Mouse (Mus musculus) spleen, adult 2 months (tissue): ENCODE data around the gene Abcc2. TPM values are rescaled to one million over a fixed set of nuclear protein-coding genes. Genes with fewer than 3 reads are reported as not detected.

Experiments
- DNase-seq, 2 experiments: peaks; one replicate each; pipeline versions ENCODE4 v3.0.0 to v3.0.0-alpha.2; 2012 to 2021; ENCODE audit warnings: low spot score in 2 of 2, low read depth in 1 of 2
- H3K27ac ChIP-seq: fragments of 200-500 bp; 2 replicates; pipeline ENCODE4 v1.5.1; 2012; ENCODE audit warnings: low read length, inconsistent platforms; ENCODE audit not compliant: insufficient read depth
- H3K27me3 ChIP-seq: fragments of 200-500 bp; 2 replicates; pipeline ENCODE4 v1.6.1; 2012; ENCODE audit warnings: mild to moderate bottlenecking, moderate library complexity, low read length, inconsistent platforms; ENCODE audit not compliant: control insufficient read depth, insufficient read depth
- H3K36me3 ChIP-seq: fragments of 200-500 bp; 2 replicates; pipeline ENCODE4 v1.6.1; 2012; ENCODE audit warnings: mild to moderate bottlenecking, low read length, inconsistent platforms; ENCODE audit not compliant: control insufficient read depth, insufficient read depth
- H3K4me1 ChIP-seq: fragments of 200-500 bp; 2 replicates; pipeline ENCODE4 v1.6.1; 2011; ENCODE audit warnings: inconsistent platforms; ENCODE audit not compliant: control insufficient read depth, insufficient read depth, insufficient read length
- H3K4me3 ChIP-seq: fragments of 200-500 bp; 2 replicates; pipeline ENCODE4 v1.5.1; 2011; ENCODE audit warnings: mild to moderate bottlenecking, inconsistent platforms; ENCODE audit not compliant: insufficient read depth, insufficient read length; ENCODE audit errors: extremely low read depth
- CTCF ChIP-seq: fragments of 200-500 bp; IDR thresholded peaks from 2 replicates; pipeline ENCODE4 v1.5.1; 2011; ENCODE audit warnings: mild to moderate bottlenecking, inconsistent platforms; ENCODE audit not compliant: insufficient read depth, insufficient read length, insufficient replicate concordance; ENCODE audit errors: extremely low read depth
- POLR2A ChIP-seq: fragments of 200-500 bp; IDR thresholded peaks from 2 replicates; pipeline ENCODE4 v1.6.1; 2011; ENCODE audit warnings: low read depth, low read length, inconsistent platforms
- WGBS: fragments of 180-500 bp; shearing (Covaris S2); methylation state at CpG from one replicate; pipeline ENCODE4 v1.1.7; 2018; 5-methylcytosine and 5-hydroxymethylcytosine counted together
- polyA plus RNA-seq: library from polyadenylated mRNA; depleted of rRNA; stranded (reverse); fragments of >200 nt; gene quantifications from 2 replicates; pipeline ENCODE4 v1.2.3, GENCODE M21; 2012

Gene Abcc2
- polyA plus RNA-seq, 1 experiment: 0.14 TPM

DNA sequence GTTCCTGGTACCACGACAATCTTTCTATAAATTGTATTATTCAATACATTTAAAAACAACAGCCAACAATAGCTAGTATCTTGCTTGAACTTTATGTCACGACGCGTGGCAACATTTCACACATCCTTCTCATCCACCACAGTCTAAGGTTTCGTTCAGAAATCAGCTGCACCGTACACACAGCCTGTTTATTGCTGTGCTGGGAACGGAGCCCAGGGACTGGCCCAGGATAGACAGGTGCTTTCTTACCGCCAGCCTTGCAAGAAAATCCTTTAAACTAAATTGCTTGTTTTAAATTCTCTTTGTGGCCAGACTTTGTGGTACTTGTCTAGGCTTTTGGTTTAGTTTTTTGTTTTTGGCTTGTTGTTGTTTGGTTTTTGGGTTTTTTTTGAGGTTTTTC is 95.4 kb downstream of the Abcc2 start:
- H3K27ac ChIP-seq: no peak overlapping the region
- WGBS: 93% methylated on average over 8 of the region's 8 CpGs
- H3K36me3 ChIP-seq: peaks cover 1% of the 10 kb centered on the region; the same call in 1 of the 2 replicates
- peaks cover 7% of the 10 kb centered on the region; the same call in 1 of the 2 replicates for H3K27me3 ChIP-seq
- TF ChIP-seq POLR2A: no peak
- no peak for TF ChIP-seq CTCF
- no peak for DNase-seq
- H3K4me3 ChIP-seq: no peak overlapping the region
- H3K4me1 ChIP-seq: peaks cover 2% of the 10 kb centered on the region

DNA sequence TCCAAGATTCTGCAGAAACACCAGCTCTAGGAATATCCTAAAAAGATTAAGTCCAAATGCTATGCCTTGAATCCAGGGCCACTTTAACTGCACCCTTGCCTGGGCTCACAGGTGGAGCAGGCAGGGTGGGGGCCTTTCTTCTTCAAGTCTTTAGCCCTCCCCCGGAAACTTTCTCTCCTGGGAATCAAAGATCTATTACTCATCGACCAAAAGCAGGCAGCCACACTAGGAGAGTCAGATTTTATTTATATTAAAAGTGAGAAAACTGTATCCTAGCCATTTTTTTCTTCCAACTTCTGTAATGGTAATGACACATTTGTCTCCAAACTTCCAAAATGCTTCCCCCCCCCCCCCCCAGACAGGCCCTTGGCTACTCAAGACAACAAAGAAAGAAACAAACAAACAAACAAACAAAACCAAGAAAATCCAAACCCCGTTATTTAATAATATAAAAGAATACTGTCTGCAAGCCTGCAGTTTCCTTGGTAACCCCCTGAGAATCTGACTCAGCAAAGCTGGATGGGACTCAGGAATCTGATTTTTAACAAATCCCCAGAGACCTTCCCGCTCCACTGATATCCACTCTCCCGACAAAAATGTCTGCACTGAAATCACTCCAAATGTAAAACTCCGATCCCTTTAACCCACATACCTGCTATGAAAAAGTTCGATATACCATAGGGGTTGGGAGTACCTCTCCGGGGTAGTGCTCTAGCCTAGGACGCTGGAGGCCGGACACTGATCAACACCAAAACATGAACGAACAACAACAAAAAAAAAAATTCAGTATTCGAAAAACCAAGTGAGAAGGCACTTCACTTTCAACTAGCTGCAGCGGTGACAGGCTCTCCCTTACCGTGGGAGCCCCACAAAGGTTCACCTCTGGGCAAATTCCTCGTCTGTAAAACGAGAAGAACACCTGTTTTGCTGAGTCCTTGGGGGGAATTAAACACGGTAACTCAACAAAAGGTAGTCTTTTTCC is 96.4 kb downstream of the Abcc2 start:
- Histone ChIP-seq H3K4me1 (peaks cover 2% of the 10 kb centered on the region), H3K36me3 (no peaks in the 10 kb centered on the region), H3K27me3 (peaks cover 7% of the 10 kb centered on the region; the same call in 1 of the 2 replicates), H3K4me3 (no peak overlapping the region), H3K27ac (no peak overlapping the region)
- no peak for TF ChIP-seq POLR2A
- no peak for TF ChIP-seq CTCF
- 61% methylated on average over 17 of the region's 17 CpGs for WGBS
- no peak for DNase-seq

DNA sequence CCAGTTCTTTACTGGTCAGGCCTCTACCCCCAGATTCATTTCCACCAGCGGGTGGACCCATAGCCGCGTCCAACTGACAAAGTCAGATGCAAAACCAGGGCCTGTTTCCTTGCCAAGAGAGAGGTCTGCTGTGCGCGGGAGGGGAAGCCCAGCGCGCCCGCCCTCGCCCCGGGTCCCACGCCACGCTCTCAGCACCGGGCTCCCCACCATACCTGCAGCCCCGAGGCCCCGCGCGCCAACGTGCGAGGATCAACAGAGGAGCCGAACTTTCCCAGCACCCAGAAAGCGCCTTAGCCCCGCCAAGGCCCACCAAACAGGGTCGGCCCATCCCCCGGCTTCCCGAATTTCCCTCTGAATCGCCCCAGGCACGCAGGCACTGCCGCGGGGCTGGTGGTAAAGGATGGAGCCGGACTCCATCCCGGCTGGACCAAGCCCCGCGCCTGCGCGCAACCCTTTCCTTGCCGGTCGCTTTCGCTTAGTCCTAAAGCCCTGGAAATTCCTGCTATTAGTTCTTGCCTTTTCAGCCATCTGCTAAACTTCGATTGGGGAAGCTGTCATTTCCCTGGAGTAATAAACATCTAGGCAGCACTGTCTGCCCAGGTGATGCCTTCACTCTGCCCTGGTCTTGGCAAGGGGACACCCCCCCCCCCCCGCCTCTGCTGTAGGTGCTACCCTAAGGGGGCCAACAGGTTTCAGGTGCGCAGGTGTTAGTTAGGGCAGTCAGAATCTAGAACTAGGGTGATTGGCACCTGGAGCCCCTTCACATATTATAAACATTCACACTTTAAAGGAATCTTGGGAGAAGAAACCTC is 97.6 kb downstream of the Abcc2 start:
- H3K27me3 ChIP-seq: peaks cover 7% of the 10 kb centered on the region; the same call in 1 of the 2 replicates
- DNase-seq: no peak
- no peaks in the 10 kb centered on the region for H3K36me3 ChIP-seq
- H3K27ac ChIP-seq: no peak overlapping the region; the same call in 1 of the 2 replicates
- H3K4me1 ChIP-seq: peaks cover 2% of the 10 kb centered on the region
- 7% methylated on average over 41 of the region's 41 CpGs for WGBS
- peak overlapping the region; percentile 40; the same call in 1 of the 2 replicates for H3K4me3 ChIP-seq
- TF ChIP-seq CTCF (no peak), POLR2A (no peak)

DNA sequence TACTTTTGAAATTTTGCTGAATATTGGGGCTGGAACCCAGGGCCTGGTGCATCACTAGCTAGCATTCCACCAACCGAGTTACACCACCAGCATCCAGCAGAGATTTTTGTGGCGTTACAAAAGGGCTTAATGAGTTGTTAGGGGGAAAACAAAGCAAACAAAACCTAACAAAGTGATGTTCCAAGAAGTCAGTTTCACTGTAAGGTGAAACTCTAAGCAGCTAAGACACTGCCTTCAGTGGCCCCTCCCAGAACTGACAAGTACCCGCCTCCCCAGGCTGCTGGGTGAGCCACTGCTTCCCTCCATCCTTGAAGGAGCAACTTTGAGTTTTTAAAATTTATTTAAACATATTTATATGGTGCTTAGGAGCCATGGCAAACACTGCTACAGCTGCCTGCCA is 98.4 kb downstream of the Abcc2 start:
- no peak for DNase-seq

DNA sequence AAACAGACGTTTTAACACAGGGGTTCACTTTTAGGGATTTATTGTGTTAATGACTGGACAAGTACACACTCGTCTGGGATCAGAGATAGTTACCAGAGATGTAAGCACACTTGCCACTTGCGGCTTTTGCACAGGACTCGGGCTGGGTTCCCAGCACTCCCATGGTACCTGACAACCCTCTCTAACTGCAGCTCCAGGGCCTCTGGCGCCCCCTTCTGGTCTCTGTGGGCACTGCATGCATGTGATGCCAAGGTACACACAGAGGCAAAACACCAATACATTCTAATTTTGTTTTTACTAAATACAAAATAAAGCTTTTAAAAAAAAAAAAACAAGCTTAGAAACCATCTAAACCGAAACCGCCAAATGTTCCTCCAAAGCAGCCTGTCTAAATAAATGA is 99.6 kb downstream of the Abcc2 start:
- Histone ChIP-seq H3K4me3 (no peak overlapping the region), H3K27ac (no peak overlapping the region), H3K27me3 (peaks cover 7% of the 10 kb centered on the region; the same call in 1 of the 2 replicates), H3K4me1 (peaks cover 2% of the 10 kb centered on the region), H3K36me3 (no peaks in the 10 kb centered on the region)
- no peak for TF ChIP-seq POLR2A
- no peak for TF ChIP-seq CTCF
- WGBS: 89% methylated on average over 7 of the region's 7 CpGs
- no peak for DNase-seq

More for the DNA sequence above, 98.4 kb downstream of the Abcc2 start:
- Histone ChIP-seq H3K27me3 (peaks cover 7% of the 10 kb centered on the region; the same call in 1 of the 2 replicates), H3K4me3 (no peak overlapping the region), H3K4me1 (peaks cover 2% of the 10 kb centered on the region), H3K36me3 (no peaks in the 10 kb centered on the region), H3K27ac (no peak overlapping the region)
- TF ChIP-seq POLR2A: no peak
- no peak for TF ChIP-seq CTCF
- WGBS: 67% methylated on average over 3 of the region's 3 CpGs

DNA sequence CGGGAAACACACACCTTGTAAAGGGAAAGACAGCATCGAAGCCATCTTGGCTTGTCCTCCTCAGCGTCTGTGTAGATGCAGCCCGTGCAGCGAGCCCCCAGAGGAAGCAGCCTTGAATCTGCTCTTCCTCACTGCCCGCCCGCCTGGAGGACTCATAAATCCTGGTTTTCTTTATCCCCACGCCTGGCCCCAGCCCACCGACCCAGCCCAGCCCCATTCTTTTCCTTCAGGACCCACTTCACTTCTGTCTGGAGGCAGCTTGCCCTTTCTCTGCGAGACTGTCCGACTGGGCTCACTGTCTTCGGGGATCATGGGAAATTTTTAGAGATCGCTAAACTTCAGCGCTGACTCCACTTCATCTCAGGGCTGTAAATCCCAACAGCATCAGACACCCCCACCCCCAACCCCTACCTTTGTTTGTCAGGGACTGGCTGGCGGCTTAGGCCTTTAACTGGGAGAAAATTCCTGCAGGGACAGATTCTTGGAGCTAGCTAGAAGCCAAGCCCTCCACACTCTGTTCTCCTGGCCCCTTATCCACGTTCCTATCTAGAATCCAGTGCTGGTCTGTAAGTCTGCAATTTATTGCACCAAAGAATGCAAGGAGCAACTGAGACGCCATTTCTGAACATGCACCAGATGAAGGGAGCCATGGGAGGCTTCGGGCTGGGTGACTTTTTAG is 101.0 kb downstream of the Abcc2 start:
- TF ChIP-seq CTCF: no peak
- no peak for DNase-seq
- H3K27ac ChIP-seq: no peak overlapping the region
- H3K27me3 ChIP-seq: peaks cover 7% of the 10 kb centered on the region; the same call in 1 of the 2 replicates
- WGBS: 85% methylated on average over 18 of the region's 18 CpGs
- peaks cover 2% of the 10 kb centered on the region for H3K4me1 ChIP-seq
- H3K4me3 ChIP-seq: no peak overlapping the region
- H3K36me3 ChIP-seq: no peaks in the 10 kb centered on the region
